ENCODE assay signal across 17 mouse cellular contexts in genomic region chr11:120399319-120399718, GRCm38 (mm10). TPM values are rescaled to one million over a fixed set of nuclear protein-coding genes. Genes with fewer than 3 reads are reported as not detected.
"Had no signal": no experiment of that assay in that cellular context is flagged by ENCODE, and none has a peak within 500 bp of the region (broad histone marks: within the 10 kb centered on the region; RNA-seq: fewer than 3 reads in every experiment).

No protein-coding gene starts in this region.

- H3K9me3 ChIP-seq: limb, embryonic 15.5 days; midbrain, embryonic 13.5 days had no signal

- H3K27me3 ChIP-seq: limb, embryonic 15.5 days; midbrain, embryonic 13.5 days had no signal

- DNase-seq: kidney, adult 8-10 months; kidney, postnatal 25 days; layer of hippocampus, adult 9-11 months; layer of hippocampus, postnatal 36 days; lung, embryonic 14.5 days; lung, postnatal 10 days; lung, postnatal 4 days; right cerebral cortex, postnatal 25 days; thymus, postnatal 36 days had no signal

- H3K4me3 ChIP-seq: limb, embryonic 15.5 days; midbrain, embryonic 13.5 days had no signal

- H3K27ac ChIP-seq: limb, embryonic 15.5 days; midbrain, embryonic 13.5 days had no signal

- H3K9ac ChIP-seq: limb, embryonic 15.5 days; lung, embryonic 14.5 days; midbrain, embryonic 13.5 days had no signal

- H3K4me2 ChIP-seq: limb, embryonic 15.5 days; lung, embryonic 14.5 days; midbrain, embryonic 13.5 days had no signal

- ATAC-seq: midbrain, embryonic 13.5 days had no signal

- H3K4me1 ChIP-seq: limb, embryonic 15.5 days; midbrain, embryonic 13.5 days had no signal

RNA-seq across cellular contexts. Expression of gene Fscn2, which starts 38.0 kb away (rescaled TPM):
- polyA plus RNA-seq: small intestine, adult 2 months had no signal

RNA-seq across cellular contexts. Expression of gene Tspan10, which starts 43.1 kb away (rescaled TPM):
- polyA plus RNA-seq: kidney, embryonic 16.5 days; limb, embryonic 11.5 days; lung, embryonic 14.5 days; midbrain, embryonic 13.5 days; midbrain, postnatal 0 days; neural tube, embryonic 14.5 days; stomach, embryonic 16.5 days had no signal
